Mouse (Mus musculus): ENCODE results near the gene Cacna1h. TPM values are rescaled to one million over a fixed set of nuclear protein-coding genes. Genes with fewer than 3 reads are reported as not detected.

Gene Cacna1h
- total RNA-seq, 1 experiment from 2014 or later: 45.4 TPM

- no peak for DNase-seq
These were observed 12.3 kb upstream of the Cacna1h start for GRCm38 (mm10) chr17:25445841-25446240.

GRCm38 (mm10) chr17:25445074-25445473, 11.5 kb upstream of the Cacna1h start:
- no peak for DNase-seq

DNA sequence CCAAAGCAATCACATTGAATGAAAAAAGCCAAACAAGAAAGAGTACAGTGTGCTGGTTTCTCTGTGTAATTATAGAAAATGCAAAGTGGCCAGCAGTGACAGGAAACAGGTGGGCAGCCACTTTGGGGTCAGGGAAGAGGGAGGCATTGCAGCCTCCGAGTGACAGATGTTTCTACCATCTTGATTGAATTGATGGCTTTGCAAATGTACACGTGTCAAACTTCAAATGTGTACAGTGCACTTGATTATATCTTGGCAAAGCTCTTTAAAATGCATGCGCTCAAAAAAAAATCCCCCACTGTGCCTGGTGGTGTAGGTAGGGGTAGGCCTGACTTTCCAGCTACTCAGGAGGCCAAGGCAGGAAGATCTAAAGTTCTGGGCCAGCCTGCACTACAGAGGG, 9.3 kb upstream of the Cacna1h start:
- no peak for DNase-seq

DNA sequence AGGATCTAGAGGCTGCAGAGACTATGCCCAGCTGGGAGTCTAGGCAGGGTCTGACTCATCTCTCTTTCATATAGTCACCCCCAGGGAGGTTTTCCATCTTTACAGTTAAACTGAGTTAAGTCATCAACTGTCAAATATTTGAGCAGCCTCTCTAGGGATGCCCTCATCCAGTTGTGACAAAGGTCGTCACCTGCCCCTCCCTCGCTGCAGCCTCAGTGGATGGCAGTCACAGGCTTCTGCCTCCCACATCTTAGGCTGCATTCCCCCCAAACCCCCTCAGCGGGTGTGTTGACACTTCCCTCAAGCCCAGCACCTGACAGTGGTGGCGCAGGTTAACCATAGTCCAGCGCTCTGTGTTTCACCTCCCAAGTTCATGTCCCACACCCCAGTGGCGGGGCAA, 7.8 kb upstream of the Cacna1h start:
- DNase-seq: no peak

DNA sequence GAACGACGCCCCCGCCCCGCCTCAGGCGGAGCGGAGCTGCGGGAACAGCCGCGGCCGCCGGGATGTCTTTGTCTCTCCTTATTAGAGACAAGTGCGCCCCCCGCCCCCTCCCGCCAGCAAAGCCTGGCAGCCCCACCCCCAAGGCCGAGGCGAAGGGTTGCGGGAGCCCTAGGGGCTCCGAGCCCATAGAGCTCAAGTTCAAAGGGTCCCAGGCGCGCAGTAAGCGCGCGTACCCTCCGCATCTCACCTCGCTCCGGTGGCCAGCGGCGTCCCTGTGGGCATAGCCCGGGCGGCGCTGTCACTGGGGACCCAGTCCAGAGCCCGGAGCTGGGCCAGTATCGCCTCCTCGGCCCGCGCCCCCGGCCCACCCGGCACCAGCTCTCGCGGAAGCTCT, 363 bp downstream of the Cacna1h start:
- DNase-seq: peak; percentile 28

DNA sequence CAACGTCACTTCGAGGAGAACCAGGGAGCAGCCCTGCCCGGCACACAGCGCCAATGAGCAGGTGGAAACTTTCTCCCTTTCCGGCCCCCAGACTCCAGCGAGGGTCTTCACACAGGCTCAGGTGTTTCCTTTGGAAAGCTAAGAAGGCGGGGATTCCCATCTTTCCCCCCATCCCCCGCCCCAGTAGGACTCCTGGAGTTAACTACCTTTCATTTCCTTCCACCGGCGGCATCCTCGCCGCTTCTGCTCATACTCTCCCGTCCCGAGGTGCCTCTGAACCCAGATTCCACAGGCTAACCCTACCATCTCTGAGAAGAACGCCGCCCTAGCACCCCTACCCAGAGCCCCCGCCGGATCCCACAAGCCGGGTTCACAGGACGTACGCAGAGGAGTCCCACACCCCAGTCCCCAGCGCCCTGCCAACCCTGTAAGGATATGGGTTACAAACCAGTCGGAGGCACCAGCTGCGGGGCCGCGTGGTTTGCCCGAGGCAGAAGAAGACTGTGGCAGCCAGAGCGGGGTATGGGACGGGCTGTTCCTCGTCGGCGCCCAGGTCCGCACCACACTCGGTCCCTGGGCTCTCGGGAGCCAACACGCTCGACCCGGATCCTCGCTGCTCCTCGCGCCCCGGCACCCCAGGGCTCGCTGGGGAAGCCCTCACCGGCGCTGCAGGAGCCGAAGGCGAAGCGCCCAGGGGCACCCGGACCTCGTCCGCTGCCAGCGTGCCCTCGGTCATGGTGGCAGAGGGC, 976 bp downstream of the Cacna1h start:
- DNase-seq: peak; percentile 58

- DNase-seq: no peak
These were observed 3.0 kb downstream of the Cacna1h start for GRCm38 (mm10) chr17:25430534-25430933.

GRCm38 (mm10) chr17:25429886-25430285, 3.7 kb downstream of the Cacna1h start:
- DNase-seq: no peak

- DNase-seq: no peak
These were observed 4.3 kb downstream of the Cacna1h start for GRCm38 (mm10) chr17:25429240-25429639.

- peak; percentile 86 for DNase-seq
These were observed 6.1 kb downstream of the Cacna1h start for GRCm38 (mm10) chr17:25427441-25427840.

GRCm38 (mm10) chr17:25425996-25426395, 7.6 kb downstream of the Cacna1h start:
- no peak for DNase-seq

DNA sequence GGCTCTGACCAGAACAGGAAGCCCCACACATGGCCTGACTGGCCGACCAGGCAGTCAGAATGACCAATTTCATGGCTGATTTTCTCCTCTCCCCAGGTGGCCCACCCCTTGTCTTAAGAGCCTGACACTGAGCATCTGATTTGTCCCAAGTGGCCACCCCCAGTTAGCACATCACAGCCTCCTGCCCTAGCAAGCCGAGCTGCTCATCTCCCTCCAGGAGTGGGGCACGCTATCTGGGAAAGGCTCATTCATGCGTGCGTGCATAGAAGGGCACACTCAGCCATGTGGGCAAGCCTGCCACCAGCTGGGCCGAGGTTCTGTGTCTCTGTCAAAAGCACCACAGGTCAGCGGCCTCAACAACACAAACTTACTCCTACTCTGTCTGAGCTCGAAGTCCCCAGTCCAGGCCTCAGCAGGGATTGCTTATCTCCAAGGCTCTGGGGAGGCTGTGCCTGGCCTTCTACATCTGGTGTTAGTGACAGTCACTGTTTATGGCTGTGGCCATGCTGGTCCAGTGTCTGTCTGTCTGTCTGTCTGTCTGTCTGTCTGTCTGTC, 9.0 kb downstream of the Cacna1h start:
- no peak for DNase-seq

- DNase-seq: no peak
These were observed 12.6 kb downstream of the Cacna1h start for GRCm38 (mm10) chr17:25420998-25421397.

GRCm38 (mm10) chr17:25418926-25419325, 14.7 kb downstream of the Cacna1h start:
- DNase-seq: no peak

DNA sequence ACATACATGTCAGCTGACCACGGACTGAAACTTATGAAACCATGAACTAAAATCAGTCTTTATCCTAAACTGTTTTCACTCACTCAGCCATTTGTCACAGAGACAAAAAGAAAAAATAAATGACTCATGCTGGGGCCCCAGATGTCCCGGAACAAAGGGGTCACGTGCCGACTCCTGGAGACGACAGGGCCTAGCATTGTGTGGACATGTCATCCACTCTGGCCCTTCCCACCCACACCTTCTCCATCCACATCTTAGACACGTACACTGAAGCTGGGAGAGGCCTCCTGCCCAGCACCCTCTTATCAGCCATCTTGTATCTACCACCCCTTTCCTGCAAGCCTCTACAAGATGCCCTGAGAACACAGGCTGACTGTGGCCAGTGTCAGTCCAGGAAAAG, 15.6 kb downstream of the Cacna1h start:
- no peak for DNase-seq

- peak; percentile 41 for DNase-seq
These were observed 17.4 kb downstream of the Cacna1h start for GRCm38 (mm10) chr17:25416219-25416618.

- peak; percentile 38 for DNase-seq
These were observed 18.1 kb downstream of the Cacna1h start for GRCm38 (mm10) chr17:25415421-25415913.

- DNase-seq: no peak
These were observed 18.7 kb downstream of the Cacna1h start for GRCm38 (mm10) chr17:25414917-25415316.

DNA sequence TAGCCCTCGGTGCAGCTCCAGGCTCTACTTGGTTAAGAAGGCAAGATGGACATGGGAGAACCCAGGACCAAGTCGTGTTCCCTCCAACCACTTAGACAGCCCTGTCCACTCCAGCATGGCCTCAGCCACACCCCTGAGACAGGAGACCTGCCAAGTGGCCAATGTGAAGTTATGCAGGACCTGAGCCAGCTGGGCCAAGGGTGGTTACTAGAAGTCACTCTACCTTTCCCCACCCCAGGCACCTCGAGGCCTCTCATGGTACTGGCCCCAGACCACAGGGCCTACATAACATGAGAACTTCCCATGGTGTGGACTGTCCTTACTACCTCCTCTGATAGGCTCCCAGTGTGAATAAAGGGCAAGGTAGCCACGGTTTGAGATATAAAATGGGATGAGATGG, 19.4 kb downstream of the Cacna1h start:
- DNase-seq: peak; percentile 73

DNA sequence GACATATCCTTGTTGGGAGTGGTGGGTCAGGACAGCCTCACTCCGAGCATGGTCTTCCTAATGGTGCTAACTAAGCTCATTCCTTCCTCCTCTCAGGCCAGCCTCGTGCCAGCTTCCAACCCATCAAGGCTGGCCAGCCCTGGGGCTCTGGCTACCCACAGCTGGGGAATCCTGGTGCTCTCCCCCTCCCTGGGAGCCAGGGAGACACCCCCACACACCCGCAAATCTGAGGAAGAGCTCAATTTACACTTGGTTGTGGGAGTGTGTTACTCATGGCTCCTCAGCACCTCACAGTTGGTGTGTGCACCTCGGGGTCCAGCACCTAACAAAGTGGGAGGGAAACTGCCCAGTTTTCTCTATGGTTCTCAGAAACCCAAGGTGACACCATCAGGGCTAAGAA, 22.3 kb downstream of the Cacna1h start:
- DNase-seq: no peak

DNA sequence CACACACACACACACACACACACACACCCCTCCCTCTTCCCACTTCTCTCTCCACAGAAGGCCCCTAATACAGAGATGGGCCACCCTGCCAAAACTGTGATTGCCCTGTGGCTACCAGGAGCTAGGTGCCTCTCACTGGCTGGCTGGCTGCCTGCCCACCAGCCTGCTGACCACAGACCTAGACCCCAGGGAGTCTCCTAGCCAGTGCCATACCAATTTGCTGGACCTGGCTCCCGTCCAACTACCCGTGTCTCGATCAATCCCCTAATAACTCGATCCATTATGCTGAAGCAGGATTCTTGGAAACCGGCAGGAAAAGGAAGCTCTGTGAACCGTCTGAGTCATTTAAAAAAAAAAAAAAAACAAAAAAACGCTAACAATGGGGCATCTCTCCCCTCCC, 22.8 kb downstream of the Cacna1h start:
- peak; percentile 33 for DNase-seq

GRCm38 (mm10) chr17:25410180-25410579, 23.4 kb downstream of the Cacna1h start:
- peak; percentile 63 for DNase-seq

GRCm38 (mm10) chr17:25409621-25410020, 24.0 kb downstream of the Cacna1h start:
- DNase-seq: no peak
